Mouse (Mus musculus) midbrain, embryonic 14.5 days (tissue): ENCODE measurements at regions not wholly inside any gene's neighbourhood (a gene's known extent, or its start where the extent isn't known, plus 50 kb on each side); places are given as distances from the start of the nearest gene placed in this dataset.

Experiments
- ATAC-seq: fragments of 200-750 bp; cut with Nextera tagmentation; 2 replicates; pipeline ENCODE4 v1.8.0; 2017; ENCODE audit warnings: moderate number of reproducible peaks, moderate library complexity; ENCODE audit not compliant: low FRiP score, low TSS enrichment
- DNase-seq: peaks from one replicate; pipeline ENCODE4 v3.0.0-alpha.2; 2015
- H3K27ac ChIP-seq: fragments of 300-500 bp; sonication (generic); replicated peaks from 2 replicates; pipeline ENCODE4 v1.5.1; 2014; ENCODE audit warnings: mild to moderate bottlenecking, low read depth, low read length, moderate library complexity
- H3K27me3 ChIP-seq: fragments of 300-500 bp; sonication (generic); 2 replicates; pipeline ENCODE4 v1.6.1; 2014; ENCODE audit warnings: low read length, control low read depth, mixed read lengths; ENCODE audit not compliant: control insufficient read depth, insufficient read depth
- H3K36me3 ChIP-seq: fragments of 300-500 bp; sonication (generic); 2 replicates; pipeline ENCODE4 v1.6.1; 2014; ENCODE audit warnings: low read length, control low read depth; ENCODE audit not compliant: control insufficient read depth, insufficient read depth
- H3K4me1 ChIP-seq: fragments of 300-500 bp; sonication (generic); 2 replicates; pipeline ENCODE4 v1.6.1; 2014; ENCODE audit warnings: mild to moderate bottlenecking, antibody characterized with exemption, low read length, control low read depth; ENCODE audit not compliant: control insufficient read depth, insufficient read depth
- H3K4me2 ChIP-seq: fragments of 300-500 bp; sonication (generic); 2 replicates; pipeline ENCODE4 v1.6.1; 2014; ENCODE audit warnings: mild to moderate bottlenecking, low read length, moderate library complexity
- H3K4me3 ChIP-seq: fragments of 300-500 bp; sonication (generic); replicated peaks from 2 replicates; pipeline ENCODE4 v1.5.1; 2014; ENCODE audit warnings: low read depth, low read length
- H3K9ac ChIP-seq: fragments of 300-500 bp; sonication (generic); replicated peaks from 2 replicates; pipeline ENCODE4 v1.6.1; 2014; ENCODE audit warnings: mild to moderate bottlenecking, low read length, moderate library complexity
- H3K9me3 ChIP-seq: fragments of 300-500 bp; sonication (generic); 2 replicates; pipeline ENCODE4 v1.6.1; 2016; ENCODE audit warnings: low read length, control low read depth, mixed read lengths; ENCODE audit not compliant: control insufficient read depth
- WGBS: fragments of 180-500 bp; shearing (Covaris S2); extraction: QIAGEN DNeasy Blood & Tissue Kit; methylation state at CpG from one replicate; pipeline ENCODE4 v1.1.7; 2014; 5-methylcytosine and 5-hydroxymethylcytosine counted together

DNA sequence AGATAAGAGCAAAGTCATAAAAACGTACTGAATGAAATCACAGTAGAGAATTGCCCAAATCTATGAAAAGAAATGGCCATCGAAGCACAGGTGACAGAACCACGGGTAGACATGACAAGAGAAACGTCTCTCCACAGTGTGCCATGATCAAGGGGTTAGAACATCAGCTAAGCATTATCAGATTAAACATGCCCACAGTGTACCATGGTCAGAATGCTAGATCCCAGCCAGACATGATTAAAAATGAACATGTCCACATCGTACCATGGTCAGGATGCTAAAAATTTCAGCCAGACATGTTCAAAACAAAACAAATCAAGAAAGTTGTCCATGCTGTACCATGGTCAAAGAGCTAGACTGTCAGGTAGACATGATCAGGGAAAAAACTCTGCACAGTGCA lies 106.8 kb downstream of the S1pr1 start:
- no peaks in the 10 kb centered on the region for H3K36me3 ChIP-seq
- no peak overlapping the region for H3K27ac ChIP-seq
- no peak for ATAC-seq
- H3K27me3 ChIP-seq, result no peaks in the 10 kb centered on the region
- no peak overlapping the region for H3K4me2 ChIP-seq
- no peaks in the 10 kb centered on the region for H3K9me3 ChIP-seq
- DNase-seq, result no peak
- H3K4me1 ChIP-seq, result no peaks in the 10 kb centered on the region
- H3K9ac ChIP-seq, result no peak overlapping the region
- H3K4me3 ChIP-seq, result no peak overlapping the region
- WGBS, result 87% methylated on average over 5 of the region's 5 CpGs

- ATAC-seq (no peak), DNase-seq (no peak)
- no peaks in the 10 kb centered on the region for H3K9me3 ChIP-seq
- H3K9ac ChIP-seq, result no peak overlapping the region
- no peak overlapping the region for H3K27ac ChIP-seq
- H3K4me3 ChIP-seq, result no peak overlapping the region
- no peaks in the 10 kb centered on the region for H3K4me1 ChIP-seq
- WGBS, result 46% methylated on average over 5 of the region's 5 CpGs
- H3K27me3 ChIP-seq, result no peaks in the 10 kb centered on the region
- no peak overlapping the region for H3K4me2 ChIP-seq
- no peaks in the 10 kb centered on the region for H3K36me3 ChIP-seq
Measured at GRCm38 (mm10) chr3:115604734-115605279, 110.1 kb downstream of the S1pr1 start.

DNA sequence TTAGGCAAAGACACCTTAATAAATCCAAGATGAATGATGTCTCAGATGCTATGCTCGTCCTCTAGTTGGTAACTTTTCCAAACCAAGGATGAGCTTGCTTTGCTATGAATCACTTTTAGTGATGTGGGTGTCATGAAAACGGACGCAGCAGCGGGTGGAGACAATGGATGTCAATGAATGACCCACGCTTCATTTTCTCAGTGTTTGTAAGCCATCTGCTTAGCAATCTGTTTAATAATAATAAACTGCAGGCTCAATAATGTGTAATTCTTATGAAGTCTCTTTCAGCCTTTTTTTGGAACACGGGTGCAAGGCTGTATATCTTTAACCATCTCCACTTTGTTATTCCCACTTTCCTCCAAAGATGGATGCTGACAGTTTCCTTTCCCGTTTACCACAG lies 110.6 kb downstream of the S1pr1 start:
- WGBS, result 63% methylated on average over 7 of the region's 7 CpGs
- H3K9ac ChIP-seq, result no peak overlapping the region
- H3K4me1 ChIP-seq, result no peaks in the 10 kb centered on the region
- no peaks in the 10 kb centered on the region for H3K27me3 ChIP-seq
- no peak overlapping the region for H3K4me2 ChIP-seq
- no peak overlapping the region for H3K4me3 ChIP-seq
- no peak overlapping the region for H3K27ac ChIP-seq
- no peaks in the 10 kb centered on the region for H3K9me3 ChIP-seq
- ATAC-seq, result no peak
- H3K36me3 ChIP-seq, result no peaks in the 10 kb centered on the region
- DNase-seq, result no peak

DNA sequence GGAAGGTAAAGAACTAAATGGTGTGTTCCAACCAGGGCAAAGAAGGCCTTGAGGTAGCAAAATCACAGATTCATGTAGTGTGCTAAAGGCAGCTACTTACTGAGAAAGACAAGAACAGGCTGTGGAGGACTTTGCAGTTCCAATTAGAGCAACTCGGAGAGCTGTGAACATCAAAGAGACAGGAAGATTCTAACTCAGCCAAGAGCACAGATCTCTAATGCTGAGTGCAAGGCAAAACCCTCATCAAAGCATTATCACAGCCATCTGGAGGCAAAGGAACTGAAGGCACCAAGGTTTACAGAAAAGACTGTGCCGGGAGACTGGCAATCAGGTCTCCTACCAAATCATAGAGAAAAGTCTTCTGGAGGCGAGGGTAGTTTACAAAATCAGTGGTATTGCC lies 111.1 kb downstream of the S1pr1 start:
- Histone ChIP-seq H3K9ac (no peak overlapping the region), H3K4me3 (no peak overlapping the region), H3K4me1 (no peaks in the 10 kb centered on the region), H3K27me3 (no peaks in the 10 kb centered on the region), H3K9me3 (no peaks in the 10 kb centered on the region), H3K4me2 (no peak overlapping the region), H3K27ac (no peak overlapping the region), H3K36me3 (no peaks in the 10 kb centered on the region)
- DNase-seq, result no peak
- 83% methylated on average over 3 of the region's 3 CpGs for WGBS
- ATAC-seq, result no peak

- Histone ChIP-seq H3K9me3 (no peaks in the 10 kb centered on the region), H3K27ac (no peak overlapping the region), H3K36me3 (no peaks in the 10 kb centered on the region), H3K4me3 (no peak overlapping the region), H3K4me2 (no peak overlapping the region), H3K4me1 (no peaks in the 10 kb centered on the region), H3K27me3 (no peaks in the 10 kb centered on the region), H3K9ac (no peak overlapping the region)
- ATAC-seq (no peak), DNase-seq (no peak)
- 94% methylated on average over 2 of the region's 2 CpGs for WGBS
Measured at GRCm38 (mm10) chr3:115599281-115599680, 115.6 kb downstream of the S1pr1 start.

- Histone ChIP-seq H3K4me3 (no peak overlapping the region), H3K4me2 (no peak overlapping the region), H3K4me1 (no peaks in the 10 kb centered on the region), H3K9ac (no peak overlapping the region), H3K27ac (no peak overlapping the region), H3K9me3 (no peaks in the 10 kb centered on the region), H3K36me3 (no peaks in the 10 kb centered on the region), H3K27me3 (no peaks in the 10 kb centered on the region)
- DNase-seq (peak; percentile 55), ATAC-seq (peak; percentile 35; the same call in 1 of the 2 replicates)
- 39% methylated on average over 6 of the region's 6 CpGs for WGBS
Measured at GRCm38 (mm10) chr3:115596523-115596922, 118.3 kb downstream of the S1pr1 start.

DNA sequence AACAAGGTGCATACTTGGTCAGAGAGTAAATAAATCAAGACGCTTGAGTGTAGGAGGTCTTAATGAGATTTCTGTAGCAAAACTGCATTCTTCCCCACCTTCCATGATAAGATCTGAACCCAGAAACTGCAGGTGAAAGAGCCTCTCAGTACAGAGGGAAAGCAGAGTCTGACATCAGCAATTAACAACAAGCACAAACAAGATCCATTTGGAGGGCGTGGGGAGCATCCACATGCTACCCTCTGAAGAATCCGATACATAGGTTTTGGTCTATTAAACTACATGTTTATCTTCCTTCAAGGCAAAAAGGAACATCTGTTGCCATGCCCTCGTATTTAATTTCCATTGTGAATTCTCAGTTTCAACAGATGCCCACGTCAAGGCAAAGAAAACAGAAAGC lies 124.2 kb downstream of the S1pr1 start:
- no peaks in the 10 kb centered on the region for H3K4me1 ChIP-seq
- no peak overlapping the region for H3K27ac ChIP-seq
- H3K4me2 ChIP-seq, result no peak overlapping the region
- DNase-seq (no peak), ATAC-seq (no peak)
- H3K27me3 ChIP-seq, result no peaks in the 10 kb centered on the region
- no peaks in the 10 kb centered on the region for H3K36me3 ChIP-seq
- H3K4me3 ChIP-seq, result no peak overlapping the region
- 81% methylated on average over 5 of the region's 5 CpGs for WGBS
- no peaks in the 10 kb centered on the region for H3K9me3 ChIP-seq
- no peak overlapping the region for H3K9ac ChIP-seq

GRCm38 (mm10) chr3:115588585-115588984 lies 126.3 kb downstream of the S1pr1 start:
- no peak overlapping the region for H3K27ac ChIP-seq
- no peaks in the 10 kb centered on the region for H3K9me3 ChIP-seq
- no peak overlapping the region for H3K4me3 ChIP-seq
- ATAC-seq (no peak), DNase-seq (no peak)
- no peaks in the 10 kb centered on the region for H3K36me3 ChIP-seq
- no peaks in the 10 kb centered on the region for H3K4me1 ChIP-seq
- WGBS, result 70% methylated on average over 2 of the region's 2 CpGs
- no peak overlapping the region for H3K4me2 ChIP-seq
- H3K9ac ChIP-seq, result no peak overlapping the region
- no peaks in the 10 kb centered on the region for H3K27me3 ChIP-seq

DNA sequence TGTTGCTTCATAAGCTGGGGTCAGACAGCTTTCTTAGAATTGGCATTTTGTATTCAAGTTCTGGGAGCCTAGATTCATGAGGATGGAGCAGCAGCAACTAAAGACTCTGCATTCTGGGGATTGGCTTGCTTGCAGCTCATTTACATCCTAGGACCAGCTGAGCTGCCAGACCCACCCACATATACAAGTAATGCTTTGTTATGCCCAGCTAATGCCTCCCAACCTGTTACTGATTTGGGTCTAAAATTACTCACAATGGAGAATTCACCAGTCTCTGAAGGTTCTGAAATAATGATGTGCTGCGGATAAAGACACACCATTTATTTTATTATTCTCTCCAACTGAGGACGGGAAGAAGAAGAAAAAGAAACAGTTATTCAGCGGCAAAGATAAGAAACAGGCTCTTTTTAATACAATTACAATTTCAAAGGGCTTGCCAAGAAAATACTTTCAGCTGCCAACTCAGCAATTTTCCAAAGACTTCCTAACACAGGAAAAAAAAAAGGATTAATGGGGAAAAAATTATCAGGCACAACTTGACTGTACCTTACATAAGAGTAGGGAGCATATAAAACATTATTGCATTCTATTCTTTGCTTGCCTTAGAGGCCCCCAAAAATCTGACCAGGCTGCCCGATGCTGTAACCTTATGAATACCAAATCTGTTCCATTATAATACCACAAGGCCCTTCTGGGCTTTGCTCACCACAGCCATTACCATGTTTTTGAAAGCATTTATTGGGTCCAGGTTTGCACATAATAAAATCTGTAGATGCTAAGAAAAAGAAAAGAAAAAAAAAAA lies 134.5 kb downstream of the S1pr1 start:
- H3K36me3 ChIP-seq, result no peaks in the 10 kb centered on the region
- H3K27ac ChIP-seq, result peak overlapping the region; percentile 53
- H3K27me3 ChIP-seq, result no peaks in the 10 kb centered on the region
- 25% methylated on average over 4 of the region's 4 CpGs for WGBS
- H3K4me2 ChIP-seq, result no peak overlapping the region; the same call in 1 of the 2 replicates
- no peak overlapping the region for H3K9ac ChIP-seq
- no peaks in the 10 kb centered on the region for H3K9me3 ChIP-seq
- 0 out of 2 replicates have a peak, but pooled peaks cover 8% of the 10 kb centered on the region for H3K4me1 ChIP-seq
- no peak overlapping the region for H3K4me3 ChIP-seq
- DNase-seq (peak; percentile 63), ATAC-seq (peak; percentile 76; the same call in 1 of the 2 replicates)
